Mouse (Mus musculus) forebrain, embryonic 13.5 days (tissue): ENCODE data around the gene Cracr2b. TPM values are rescaled to one million over a fixed set of nuclear protein-coding genes. Genes with fewer than 3 reads are reported as not detected.

ENCODE experiments used
- ATAC-seq: fragments of 200-750 bp; cut with Nextera tagmentation; 2 replicates; pipeline ENCODE4 v1.8.0; 2017
- H3K27ac ChIP-seq: fragments of 300-500 bp; sonication (generic); 2 replicates; pipeline ENCODE4 v1.5.1; 2015; ENCODE audit warnings: inconsistent platforms, mild to moderate bottlenecking, moderate library complexity
- H3K27me3 ChIP-seq: fragments of 300-500 bp; sonication (generic); 2 replicates; pipeline ENCODE4 v1.6.1; 2015; ENCODE audit warnings: mild to moderate bottlenecking, inconsistent platforms
- H3K36me3 ChIP-seq: fragments of 300-500 bp; sonication (generic); 2 replicates; pipeline ENCODE4 v1.6.1; 2015; ENCODE audit warnings: mild to moderate bottlenecking, inconsistent platforms; ENCODE audit not compliant: poor library complexity, severe bottlenecking
- H3K4me1 ChIP-seq: fragments of 300-500 bp; sonication (generic); 2 replicates; pipeline ENCODE4 v1.6.1; 2015; ENCODE audit warnings: inconsistent platforms
- H3K4me2 ChIP-seq: fragments of 300-500 bp; sonication (generic); 2 replicates; pipeline ENCODE4 v1.6.1; 2015; ENCODE audit warnings: inconsistent platforms, mild to moderate bottlenecking, moderate library complexity
- H3K4me3 ChIP-seq: fragments of 300-500 bp; sonication (generic); 2 replicates; pipeline ENCODE4 v1.5.1; 2015; ENCODE audit warnings: mild to moderate bottlenecking, inconsistent platforms
- H3K9ac ChIP-seq: fragments of 300-500 bp; sonication (generic); 2 replicates; pipeline ENCODE4 v1.6.1; 2015; ENCODE audit warnings: mild to moderate bottlenecking, inconsistent platforms
- H3K9me3 ChIP-seq: fragments of 300-500 bp; sonication (generic); replicated peaks from 2 replicates; pipeline ENCODE4 v1.6.1; 2016; ENCODE audit warnings: inconsistent platforms
- WGBS: fragments of 180-500 bp; shearing (Covaris S2); methylation state at CpG from one replicate; pipeline ENCODE4 v1.1.7; 2015; 5-methylcytosine and 5-hydroxymethylcytosine counted together
- polyA plus RNA-seq: library from polyadenylated mRNA; unstranded; fragments of >200 nt; fragmentation: Nextera tagmentation; extraction: Ambion mirVana; gene quantifications from 2 replicates; pipeline ENCODE4 v1.2.1, GENCODE M21; 2015

Gene Cracr2b
- polyA plus RNA-seq, 1 experiment from 2014 or later = 6.0 TPM

- H3K36me3 ChIP-seq = peaks cover 10% of the 10 kb centered on the region
- ATAC-seq = no peak
- no peaks in the 10 kb centered on the region for H3K9me3 ChIP-seq
- H3K4me2 ChIP-seq = peak overlapping the region; percentile 87
- 31% methylated on average over 7 of the region's 7 CpGs for WGBS
- H3K4me1 ChIP-seq = peaks cover 46% of the 10 kb centered on the region
- no peak overlapping the region for H3K4me3 ChIP-seq
- peak overlapping the region; percentile 25; the same call in 1 of the 2 replicates for H3K27ac ChIP-seq
- peaks cover 31% of the 10 kb centered on the region for H3K27me3 ChIP-seq
- no peak overlapping the region for H3K9ac ChIP-seq
Observed at GRCm38 (mm10) chr7:141476981-141477370, 16.1 kb downstream of the Cracr2b start.

DNA sequence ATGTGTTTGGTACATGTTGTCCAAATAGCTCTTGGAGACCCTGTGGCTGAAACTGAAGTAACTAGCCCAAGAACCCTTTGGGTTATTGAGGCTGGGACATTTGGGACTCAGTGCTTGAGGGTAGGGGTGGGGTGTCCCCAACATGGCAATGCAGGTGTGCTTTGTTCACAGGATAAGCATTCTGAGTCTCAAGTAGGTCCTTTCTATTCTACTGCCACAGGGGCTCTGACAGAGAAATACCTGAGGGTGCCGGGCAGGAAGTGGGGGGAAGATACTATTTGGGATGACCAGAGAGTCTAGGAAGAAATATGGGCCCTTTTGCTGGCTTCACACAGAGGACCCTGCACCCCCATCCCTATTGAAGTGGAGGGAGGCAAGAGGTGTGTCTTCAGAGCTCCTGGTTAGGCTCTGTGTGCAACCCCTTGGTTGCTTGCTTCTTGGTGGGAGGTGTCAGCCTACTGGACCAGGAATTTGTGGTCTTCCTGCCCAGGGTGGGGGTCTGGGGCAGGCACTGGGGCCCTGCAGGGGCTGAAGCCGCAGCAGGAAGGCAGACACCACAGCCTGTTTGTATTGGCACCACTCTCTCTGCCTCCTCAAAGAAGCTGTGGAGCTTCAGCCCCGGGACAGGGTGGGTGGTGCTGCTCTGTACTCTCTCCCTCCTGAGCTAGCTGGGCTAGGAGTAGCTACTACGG lies 16.8 kb downstream of the Cracr2b start:
- peaks cover 52% of the 10 kb centered on the region for H3K4me1 ChIP-seq

GRCm38 (mm10) chr7:141478270-141478748 lies 17.4 kb downstream of the Cracr2b start:
- Histone ChIP-seq H3K4me2 (no peak overlapping the region), H3K4me1 (peaks cover 56% of the 10 kb centered on the region), H3K27me3 (peaks cover 39% of the 10 kb centered on the region), H3K4me3 (no peak overlapping the region), H3K36me3 (no peaks in the 10 kb centered on the region), H3K9ac (no peak overlapping the region), H3K27ac (no peak overlapping the region), H3K9me3 (no peaks in the 10 kb centered on the region)
- WGBS = 84% methylated on average over 5 of the region's 5 CpGs
- ATAC-seq = no peak

More for the DNA sequence above, 16.8 kb downstream of the Cracr2b start:
- ATAC-seq = no peak
- peaks cover 33% of the 10 kb centered on the region for H3K27me3 ChIP-seq
- no peak overlapping the region for H3K4me3 ChIP-seq
- no peak overlapping the region for H3K4me2 ChIP-seq
- H3K36me3 ChIP-seq = peaks cover 3% of the 10 kb centered on the region; the same call in 1 of the 2 replicates
- no peak overlapping the region for H3K27ac ChIP-seq
- 71% methylated on average over 4 of the region's 4 CpGs for WGBS
- no peak overlapping the region for H3K9ac ChIP-seq
- H3K9me3 ChIP-seq = no peaks in the 10 kb centered on the region

GRCm38 (mm10) chr7:141480842-141481497 lies 20.1 kb downstream of the Cracr2b start:
- Histone ChIP-seq H3K4me3 (peak overlapping the region; percentile 60), H3K36me3 (no peaks in the 10 kb centered on the region), H3K4me2 (peak overlapping the region; percentile 95), H3K27me3 (peaks cover 39% of the 10 kb centered on the region), H3K9me3 (no peaks in the 10 kb centered on the region), H3K27ac (no peak overlapping the region), H3K4me1 (peaks cover 37% of the 10 kb centered on the region), H3K9ac (no peak overlapping the region)
- 8% methylated on average over 10 of the region's 10 CpGs for WGBS
- peak; percentile 58 for ATAC-seq

- peak overlapping the region; percentile 60 for H3K4me3 ChIP-seq
Observed at GRCm38 (mm10) chr7:141481498-141482401, 20.9 kb downstream of the Cracr2b start.

GRCm38 (mm10) chr7:141482531-141483024 lies 21.7 kb downstream of the Cracr2b start:
- H3K4me1 ChIP-seq = peaks cover 25% of the 10 kb centered on the region
- no peaks in the 10 kb centered on the region for H3K9me3 ChIP-seq
- H3K4me3 ChIP-seq = peak overlapping the region; percentile 60
- 0 out of 2 replicates have a peak, but pooled peaks have one; percentile 1 for ATAC-seq
- 8% methylated on average over 11 of the region's 11 CpGs for WGBS
- no peaks in the 10 kb centered on the region for H3K36me3 ChIP-seq
- peak overlapping the region; percentile 95 for H3K4me2 ChIP-seq
- peaks cover 24% of the 10 kb centered on the region for H3K27me3 ChIP-seq
- peak overlapping the region; percentile 79 for H3K9ac ChIP-seq
- no peak overlapping the region for H3K27ac ChIP-seq

More at GRCm38 (mm10) chr7:141481498-141482401, 20.9 kb downstream of the Cracr2b start:
- H3K4me1 ChIP-seq = peaks cover 29% of the 10 kb centered on the region
- ATAC-seq = peak; percentile 66
- H3K36me3 ChIP-seq = no peaks in the 10 kb centered on the region
- H3K9me3 ChIP-seq = no peaks in the 10 kb centered on the region
- H3K27ac ChIP-seq = no peak overlapping the region
- WGBS = under 1% methylated on average over 73 of the region's 81 CpGs
- peak overlapping the region; percentile 79 for H3K9ac ChIP-seq
- peak overlapping the region; percentile 95 for H3K4me2 ChIP-seq
- H3K27me3 ChIP-seq = peaks cover 31% of the 10 kb centered on the region

DNA sequence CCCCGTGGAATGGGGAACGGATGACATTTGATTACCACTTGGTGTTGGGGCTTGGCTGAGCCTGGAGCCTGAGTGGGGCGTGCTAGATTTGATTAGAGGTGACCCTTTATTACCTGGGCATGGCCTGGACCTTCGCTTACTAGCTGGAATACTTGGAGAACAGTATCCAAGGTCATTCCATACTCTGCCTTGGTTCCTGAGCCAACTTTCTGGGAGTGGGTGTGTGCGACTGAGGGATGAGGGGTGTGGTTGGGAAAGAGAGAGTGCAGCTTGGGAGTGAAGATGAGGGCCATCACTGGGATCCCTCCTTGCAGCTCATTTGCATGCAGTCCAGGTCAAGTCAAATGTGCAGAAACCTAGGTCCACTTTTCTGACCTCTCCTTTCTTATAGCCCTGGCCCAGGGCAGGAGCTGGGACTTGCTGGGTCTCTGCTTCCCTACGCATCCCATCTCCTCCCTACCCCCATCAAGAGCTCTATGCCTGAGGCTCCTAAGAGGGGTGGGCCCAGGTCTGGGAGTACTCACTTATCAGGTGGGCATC lies 22.3 kb downstream of the Cracr2b start:
- no peaks in the 10 kb centered on the region for H3K9me3 ChIP-seq
- H3K4me1 ChIP-seq = peaks cover 25% of the 10 kb centered on the region
- H3K36me3 ChIP-seq = no peaks in the 10 kb centered on the region
- H3K4me2 ChIP-seq = peak overlapping the region; percentile 95
- ATAC-seq = no peak
- no peak overlapping the region for H3K27ac ChIP-seq
- peaks cover 22% of the 10 kb centered on the region for H3K27me3 ChIP-seq
- WGBS = 74% methylated on average over 6 of the region's 6 CpGs
- no peak overlapping the region for H3K9ac ChIP-seq
- H3K4me3 ChIP-seq = 0 out of 2 replicates have a peak overlapping the region, but pooled peaks have one; percentile 60

- WGBS = 86% methylated on average over 4 of the region's 5 CpGs
- H3K9ac ChIP-seq = no peak overlapping the region
- no peak overlapping the region for H3K4me3 ChIP-seq
- H3K27me3 ChIP-seq = peaks cover 18% of the 10 kb centered on the region
- H3K27ac ChIP-seq = no peak overlapping the region
- no peak overlapping the region for H3K4me2 ChIP-seq
- H3K9me3 ChIP-seq = no peaks in the 10 kb centered on the region
- H3K36me3 ChIP-seq = no peaks in the 10 kb centered on the region
- peaks cover 25% of the 10 kb centered on the region for H3K4me1 ChIP-seq
- no peak for ATAC-seq
Observed at GRCm38 (mm10) chr7:141484186-141485120, 23.6 kb downstream of the Cracr2b start.

- no peak overlapping the region for H3K4me2 ChIP-seq
- 0 out of 2 replicates have a peak overlapping the region, but pooled peaks have one; percentile 2 for H3K9ac ChIP-seq
- H3K27ac ChIP-seq = no peak overlapping the region
- H3K9me3 ChIP-seq = no peaks in the 10 kb centered on the region
- 80% methylated on average over 2 of the region's 2 CpGs for WGBS
- peaks cover 18% of the 10 kb centered on the region for H3K27me3 ChIP-seq
- peaks cover 25% of the 10 kb centered on the region for H3K4me1 ChIP-seq
- no peak overlapping the region for H3K4me3 ChIP-seq
- ATAC-seq = no peak
- no peaks in the 10 kb centered on the region for H3K36me3 ChIP-seq
Observed at GRCm38 (mm10) chr7:141485186-141485585, 24.3 kb downstream of the Cracr2b start.

GRCm38 (mm10) chr7:141485606-141486005 lies 24.7 kb downstream of the Cracr2b start:
- Histone ChIP-seq H3K27ac (no peak overlapping the region), H3K9ac (0 out of 2 replicates have a peak overlapping the region, but pooled peaks have one; percentile 2), H3K4me1 (peaks cover 25% of the 10 kb centered on the region), H3K4me3 (no peak overlapping the region), H3K36me3 (no peaks in the 10 kb centered on the region), H3K4me2 (no peak overlapping the region), H3K9me3 (no peaks in the 10 kb centered on the region), H3K27me3 (peaks cover 18% of the 10 kb centered on the region)
- WGBS = 89% methylated on average over 2 of the region's 2 CpGs
- ATAC-seq = no peak
